Mouse (Mus musculus) intestine, embryonic 15.5 days (tissue): ENCODE results near the gene Pard3. TPM values are rescaled to one million over a fixed set of nuclear protein-coding genes. Genes with fewer than 3 reads are reported as not detected.

Experiments
- ATAC-seq: fragments of 200-750 bp; cut with Nextera tagmentation; 2 replicates; pipeline ENCODE4 v1.8.0; 2017; ENCODE audit warnings: moderate TSS enrichment, moderate library complexity
- H3K27ac ChIP-seq: fragments of 300-500 bp; sonication (generic); 2 replicates; pipeline ENCODE4 v1.5.1; 2015; ENCODE audit warnings: mild to moderate bottlenecking, inconsistent platforms
- H3K27me3 ChIP-seq: fragments of 300-500 bp; sonication (generic); replicated peaks from 2 replicates; pipeline ENCODE4 v1.6.1; 2015; ENCODE audit warnings: inconsistent platforms
- H3K36me3 ChIP-seq: fragments of 300-500 bp; sonication (generic); 2 replicates; pipeline ENCODE4 v1.6.1; 2015; ENCODE audit warnings: inconsistent platforms
- H3K4me1 ChIP-seq: fragments of 300-500 bp; sonication (generic); replicated peaks from 2 replicates; pipeline ENCODE4 v1.6.1; 2015; ENCODE audit warnings: inconsistent platforms
- H3K4me2 ChIP-seq: fragments of 300-500 bp; sonication (generic); replicated peaks from 2 replicates; pipeline ENCODE4 v1.6.1; 2015; ENCODE audit warnings: mild to moderate bottlenecking, inconsistent platforms
- H3K4me3 ChIP-seq: fragments of 300-500 bp; sonication (generic); replicated peaks from 2 replicates; pipeline ENCODE4 v1.5.1; 2015; ENCODE audit warnings: inconsistent platforms
- H3K9ac ChIP-seq: fragments of 300-500 bp; sonication (generic); 2 replicates; pipeline ENCODE4 v1.6.1; 2015; ENCODE audit warnings: inconsistent platforms
- H3K9me3 ChIP-seq: fragments of 300-500 bp; sonication (generic); 2 replicates; pipeline ENCODE4 v1.6.1; 2016; ENCODE audit warnings: inconsistent platforms
- WGBS: fragments of 180-500 bp; shearing (Covaris S2); methylation state at CpG from one replicate; pipeline ENCODE4 v1.1.7; 2015; 5-methylcytosine and 5-hydroxymethylcytosine counted together
- polyA plus RNA-seq: library from polyadenylated mRNA; unstranded; fragments of >200 nt; fragmentation: Nextera tagmentation; extraction: Ambion mirVana; gene quantifications from 2 replicates; pipeline ENCODE4 v1.2.1, GENCODE M21; 2015

Gene Pard3
- 24.5 and 25.9 TPM in 2 replicates for polyA plus RNA-seq

DNA sequence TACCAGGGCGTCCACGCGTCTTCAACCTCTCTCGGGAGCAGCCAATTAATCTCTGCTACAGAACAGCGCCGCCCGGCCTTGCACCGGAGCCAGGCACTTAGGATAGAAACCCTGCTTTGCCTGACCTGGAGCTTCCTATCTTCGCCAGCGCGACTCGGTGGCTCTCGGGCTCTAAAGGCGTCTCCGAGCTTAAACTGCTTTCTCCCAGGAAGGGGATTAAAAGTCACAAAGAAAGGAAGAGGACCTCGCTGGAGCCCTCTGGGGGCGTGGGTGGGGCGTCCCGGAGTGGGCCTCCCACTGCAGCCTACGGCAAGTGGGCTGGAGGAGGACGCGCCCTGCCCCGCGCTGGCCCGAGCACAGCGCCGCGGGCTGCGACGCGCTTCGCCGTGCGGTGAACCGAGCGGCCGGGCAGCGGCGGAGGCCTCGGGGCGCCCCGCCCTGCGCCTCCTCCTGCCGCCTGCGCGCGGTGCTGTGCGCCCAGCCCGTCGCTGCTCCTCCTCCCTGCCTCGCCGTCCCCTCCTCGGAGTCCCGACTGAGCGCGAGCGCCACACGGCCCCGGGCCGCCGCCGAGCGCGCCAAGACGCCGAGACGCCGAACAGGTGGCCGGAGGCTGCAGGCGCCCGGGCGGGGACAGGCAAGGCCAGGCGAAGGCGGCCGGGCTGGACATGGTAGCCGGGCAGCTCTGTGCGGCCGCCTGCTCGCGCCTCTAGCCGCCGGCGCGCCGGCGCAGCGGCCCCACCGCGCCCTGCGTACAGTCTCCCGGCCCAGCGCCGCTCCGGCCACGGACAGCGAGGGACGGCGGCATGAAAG is at the start of gene Pard3:
Gene Pard3 (plus strand): TSS at position 343 of the 810 bp plus-strand sequence.
- ATAC-seq, result peak; percentile 94
- H3K4me1 ChIP-seq, result peaks cover 19% of the 10 kb centered on the region
- peak within 1 kb of the TSS; percentile 97 for H3K4me3 ChIP-seq

GRCm38 (mm10) chr8:127021830-127022229 is 41.9 kb upstream of the Pard3 start:
- H3K9me3 ChIP-seq, result no peaks in the 10 kb centered on the region
- H3K9ac ChIP-seq, result no peak overlapping the region
- H3K27me3 ChIP-seq, result no peaks in the 10 kb centered on the region
- H3K4me2 ChIP-seq, result no peak overlapping the region
- no peak overlapping the region for H3K4me3 ChIP-seq
- 0 out of 2 replicates have a peak, but pooled peaks have one; percentile 68 for ATAC-seq
- no peaks in the 10 kb centered on the region for H3K36me3 ChIP-seq
- H3K4me1 ChIP-seq, result no peaks in the 10 kb centered on the region
- WGBS, result 80% methylated on average over 1 of the region's 1 CpGs
- H3K27ac ChIP-seq, result no peak overlapping the region

More for the DNA sequence above, at the start of gene Pard3:
- Histone ChIP-seq H3K4me2 (peak within 1 kb of the TSS; percentile 81), H3K9me3 (no peaks in the 10 kb centered on the region), H3K36me3 (no peaks in the 10 kb centered on the region), H3K27me3 (no peaks in the 10 kb centered on the region), H3K27ac (peak within 1 kb of the TSS; percentile 98), H3K9ac (peak within 1 kb of the TSS; percentile 99)
- WGBS, result under 1% methylated on average over 86 of the region's 98 CpGs

DNA sequence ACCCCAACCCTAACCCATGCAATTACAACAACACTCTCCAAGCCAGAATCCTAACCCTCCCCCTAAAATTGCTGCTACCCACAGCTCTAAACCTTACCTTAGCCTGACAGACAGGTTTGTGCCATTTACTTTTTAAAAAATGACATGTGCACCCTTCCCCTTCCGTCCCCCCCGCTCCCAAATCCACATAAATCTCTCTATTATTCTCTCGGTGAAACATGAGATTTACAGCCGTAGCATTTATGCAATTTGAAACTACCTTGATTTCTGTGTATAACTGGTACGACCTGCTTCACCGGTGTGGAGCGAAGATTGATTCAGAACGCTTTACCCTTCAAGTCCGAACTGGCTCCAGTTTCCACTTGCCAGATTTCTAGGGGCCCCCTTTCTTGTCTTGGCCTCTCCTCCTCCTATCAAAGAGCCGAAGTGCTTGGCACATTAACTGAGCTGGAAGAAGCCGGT is 38.4 kb upstream of the Pard3 start:
- Histone ChIP-seq H3K4me1 (no peaks in the 10 kb centered on the region), H3K27ac (no peak overlapping the region), H3K36me3 (no peaks in the 10 kb centered on the region), H3K9ac (no peak overlapping the region), H3K4me2 (peak overlapping the region; percentile 22), H3K27me3 (no peaks in the 10 kb centered on the region), H3K4me3 (no peak overlapping the region), H3K9me3 (no peaks in the 10 kb centered on the region)
- WGBS, result 53% methylated on average over 11 of the region's 11 CpGs
- no peak for ATAC-seq

DNA sequence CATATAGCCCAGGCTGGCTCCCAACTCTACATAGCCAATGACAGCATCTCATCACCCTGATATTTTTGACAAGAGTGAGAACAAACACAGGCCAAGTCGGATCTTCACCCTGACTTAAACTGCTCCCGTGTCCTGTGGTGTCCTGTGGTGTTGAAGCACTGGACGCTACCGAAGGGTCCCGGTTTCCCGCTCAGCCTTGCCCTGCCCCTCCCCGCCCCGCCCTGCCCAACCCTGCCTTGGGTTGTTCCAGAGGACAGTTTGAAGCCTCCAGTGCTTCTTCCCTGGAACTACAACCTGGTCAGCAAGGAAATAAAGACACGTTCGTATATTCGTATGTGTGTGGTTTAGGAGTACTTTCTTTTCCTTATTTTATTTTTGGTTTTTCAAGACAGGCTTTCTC is 37.9 kb upstream of the Pard3 start:
- Histone ChIP-seq H3K9ac (no peak overlapping the region), H3K27ac (no peak overlapping the region), H3K4me3 (no peak overlapping the region), H3K36me3 (no peaks in the 10 kb centered on the region), H3K4me2 (peak overlapping the region; percentile 22), H3K4me1 (no peaks in the 10 kb centered on the region), H3K9me3 (no peaks in the 10 kb centered on the region), H3K27me3 (no peaks in the 10 kb centered on the region)
- 52% methylated on average over 11 of the region's 11 CpGs for WGBS
- ATAC-seq, result peak; percentile 71; the same call in 1 of the 2 replicates

DNA sequence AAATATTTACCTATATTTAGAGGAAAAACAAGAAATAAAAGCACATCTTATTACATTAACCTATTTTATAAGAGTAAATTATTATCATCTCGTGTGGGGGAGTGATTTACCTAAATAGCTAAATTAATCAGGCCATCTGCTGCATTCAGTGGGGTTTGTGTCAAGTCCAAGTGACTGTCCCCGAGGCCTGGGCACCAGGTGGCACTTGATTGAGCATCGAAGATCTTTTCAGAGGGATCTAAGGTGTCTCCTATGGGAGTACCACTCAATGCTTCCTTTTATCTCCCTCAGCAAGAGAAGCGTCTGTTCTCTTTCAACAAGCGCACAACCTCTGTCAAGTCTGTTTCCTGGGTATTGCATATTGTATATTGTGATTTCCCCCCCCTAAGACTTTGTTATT is 32.2 kb upstream of the Pard3 start:
- WGBS, result 80% methylated on average over 5 of the region's 5 CpGs
- Histone ChIP-seq H3K4me3 (no peak overlapping the region), H3K4me1 (no peaks in the 10 kb centered on the region), H3K9ac (no peak overlapping the region), H3K4me2 (no peak overlapping the region), H3K27me3 (no peaks in the 10 kb centered on the region), H3K36me3 (no peaks in the 10 kb centered on the region), H3K27ac (no peak overlapping the region), H3K9me3 (no peaks in the 10 kb centered on the region)
- no peak for ATAC-seq

DNA sequence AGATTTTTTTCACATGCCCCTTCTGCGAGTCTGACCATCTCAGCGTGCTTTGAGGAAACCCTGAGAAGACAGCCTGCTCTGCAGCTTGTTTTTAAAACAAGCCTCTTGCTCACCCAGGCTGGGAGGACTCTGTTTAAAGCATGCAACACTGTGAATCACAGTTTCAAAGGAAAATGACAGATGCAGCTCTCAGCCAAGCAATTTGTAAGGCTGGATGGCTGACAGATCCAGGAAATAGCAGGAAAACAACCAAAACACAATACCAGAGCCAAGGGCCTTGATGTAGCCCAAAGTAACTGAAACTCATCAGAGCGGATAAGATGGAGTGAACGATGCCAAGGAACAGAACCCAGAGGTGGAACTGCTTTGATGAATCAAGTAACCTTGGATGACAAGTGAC is 24.8 kb upstream of the Pard3 start:
- H3K4me1 ChIP-seq, result no peaks in the 10 kb centered on the region
- no peak overlapping the region for H3K27ac ChIP-seq
- no peak for ATAC-seq
- no peaks in the 10 kb centered on the region for H3K36me3 ChIP-seq
- no peak overlapping the region for H3K4me2 ChIP-seq
- no peak overlapping the region for H3K9ac ChIP-seq
- 64% methylated on average over 4 of the region's 4 CpGs for WGBS
- no peaks in the 10 kb centered on the region for H3K27me3 ChIP-seq
- H3K9me3 ChIP-seq, result no peaks in the 10 kb centered on the region
- no peak overlapping the region for H3K4me3 ChIP-seq

DNA sequence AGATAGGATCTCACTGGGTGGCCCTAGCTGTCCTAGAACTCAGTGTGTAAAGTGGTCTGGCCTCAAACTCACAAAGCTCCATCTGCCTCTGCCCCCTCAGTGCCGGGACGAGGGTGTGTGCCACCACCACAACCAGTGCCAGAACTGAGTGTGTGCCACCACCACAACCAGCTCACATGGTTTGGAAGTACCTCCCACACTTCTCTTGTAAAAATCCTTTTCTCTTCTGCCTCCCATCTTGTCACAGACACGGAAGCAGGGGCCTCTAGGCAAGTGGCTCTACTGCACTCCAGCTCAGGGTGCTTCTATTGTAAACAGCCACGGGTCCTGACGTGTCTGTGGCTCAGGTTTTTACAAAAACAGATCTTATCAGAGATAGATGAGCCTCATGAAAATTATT is 13.7 kb upstream of the Pard3 start:
- Histone ChIP-seq H3K9ac (no peak overlapping the region), H3K9me3 (no peaks in the 10 kb centered on the region), H3K4me3 (no peak overlapping the region), H3K27ac (no peak overlapping the region), H3K4me1 (no peaks in the 10 kb centered on the region), H3K27me3 (no peaks in the 10 kb centered on the region), H3K4me2 (no peak overlapping the region), H3K36me3 (no peaks in the 10 kb centered on the region)
- ATAC-seq, result no peak
- 52% methylated on average over 5 of the region's 5 CpGs for WGBS

- no peak overlapping the region for H3K4me2 ChIP-seq
- H3K27me3 ChIP-seq, result no peaks in the 10 kb centered on the region
- 66% methylated on average over 10 of the region's 10 CpGs for WGBS
- no peak overlapping the region for H3K4me3 ChIP-seq
- no peak overlapping the region for H3K27ac ChIP-seq
- ATAC-seq, result no peak
- no peaks in the 10 kb centered on the region for H3K36me3 ChIP-seq
- H3K9ac ChIP-seq, result no peak overlapping the region
- H3K4me1 ChIP-seq, result no peaks in the 10 kb centered on the region
- H3K9me3 ChIP-seq, result no peaks in the 10 kb centered on the region
These were observed 11.6 kb upstream of the Pard3 start for GRCm38 (mm10) chr8:127052132-127052531.

- no peaks in the 10 kb centered on the region for H3K4me1 ChIP-seq
These were observed 8.6 kb upstream of the Pard3 start for GRCm38 (mm10) chr8:127055081-127055480.

DNA sequence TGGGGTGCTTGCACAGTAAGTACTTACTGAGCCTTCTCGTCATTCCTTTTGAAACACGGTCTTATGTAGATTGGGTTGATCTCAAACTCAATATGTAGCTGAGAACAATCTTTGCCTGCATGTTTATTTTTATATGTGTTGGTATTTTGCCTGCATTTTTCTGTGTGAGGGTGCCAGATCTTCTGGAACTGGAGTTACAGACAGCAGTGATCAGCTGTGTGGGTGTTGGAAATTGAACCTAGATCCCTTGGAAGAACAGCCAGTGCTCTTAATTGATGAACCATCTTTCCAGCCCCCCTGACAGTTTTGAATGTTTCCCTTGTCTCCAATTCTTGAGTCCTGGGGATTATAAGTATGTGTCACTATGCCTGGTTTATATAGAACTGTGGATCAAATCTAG is 4.9 kb upstream of the Pard3 start:
- Histone ChIP-seq H3K4me3 (no peak overlapping the region), H3K9ac (no peak overlapping the region), H3K4me2 (no peak overlapping the region), H3K4me1 (peaks cover 6% of the 10 kb centered on the region), H3K27ac (no peak overlapping the region), H3K9me3 (no peaks in the 10 kb centered on the region), H3K36me3 (no peaks in the 10 kb centered on the region), H3K27me3 (no peaks in the 10 kb centered on the region)
- ATAC-seq, result no peak
- 93% methylated on average over 2 of the region's 2 CpGs for WGBS

More at GRCm38 (mm10) chr8:127055081-127055480, 8.6 kb upstream of the Pard3 start:
- Histone ChIP-seq H3K36me3 (no peaks in the 10 kb centered on the region), H3K9me3 (no peaks in the 10 kb centered on the region), H3K9ac (no peak overlapping the region), H3K27ac (no peak overlapping the region), H3K4me3 (no peak overlapping the region), H3K4me2 (no peak overlapping the region), H3K27me3 (no peaks in the 10 kb centered on the region)
- WGBS, result 42% methylated on average over 4 of the region's 4 CpGs
- no peak for ATAC-seq

DNA sequence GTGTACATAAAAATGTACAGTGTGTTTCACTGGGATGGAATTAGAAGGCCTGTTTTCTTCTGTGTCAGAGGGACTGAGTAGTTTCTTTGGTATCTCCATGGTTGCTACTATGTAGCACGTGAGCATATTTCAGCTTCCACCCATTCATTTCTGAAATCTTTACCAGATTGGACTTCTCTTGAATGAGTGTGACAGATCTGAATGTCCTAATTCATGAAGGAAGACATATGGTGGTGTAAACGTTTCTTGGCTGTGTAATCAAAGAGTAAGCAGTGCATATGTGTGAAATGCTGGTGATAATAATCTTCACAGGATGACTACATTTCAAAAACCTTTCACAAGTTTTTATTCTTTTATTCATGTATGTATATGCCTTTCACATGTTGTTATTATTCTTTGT is 3.9 kb upstream of the Pard3 start:
- ATAC-seq, result no peak
- 56% methylated on average over 2 of the region's 2 CpGs for WGBS
- H3K9me3 ChIP-seq, result no peaks in the 10 kb centered on the region
- H3K4me1 ChIP-seq, result peaks cover 6% of the 10 kb centered on the region
- no peak overlapping the region for H3K4me2 ChIP-seq
- H3K9ac ChIP-seq, result no peak overlapping the region
- no peaks in the 10 kb centered on the region for H3K27me3 ChIP-seq
- H3K27ac ChIP-seq, result no peak overlapping the region
- H3K36me3 ChIP-seq, result no peaks in the 10 kb centered on the region
- no peak overlapping the region for H3K4me3 ChIP-seq

GRCm38 (mm10) chr8:127064361-127065112 is 844 bp downstream of the Pard3 start:
- Histone ChIP-seq H3K27ac (peak overlapping the region; percentile 98), H3K4me2 (peak overlapping the region; percentile 81), H3K4me1 (peaks cover 19% of the 10 kb centered on the region), H3K9me3 (no peaks in the 10 kb centered on the region), H3K27me3 (no peaks in the 10 kb centered on the region), H3K4me3 (peak overlapping the region; percentile 97), H3K36me3 (no peaks in the 10 kb centered on the region), H3K9ac (peak overlapping the region; percentile 99)
- under 1% methylated on average over 80 of the region's 80 CpGs for WGBS
- peak; percentile 72 for ATAC-seq
